Mouse (Mus musculus) ovary, postnatal 36 days (tissue): ENCODE measurements around the gene Hc.

Source experiments
- DNase-seq: peaks from one replicate; pipeline ENCODE4 v3.0.0; 2022; ENCODE audit warnings: low spot score, mixed read lengths

Hc gene

GRCm38 (mm10) chr2:34953547-34954116, 107.6 kb downstream of the Hc start:
- no peak for DNase-seq

GRCm38 (mm10) chr2:34953018-34953417, 108.2 kb downstream of the Hc start:
- DNase-seq = no peak

- DNase-seq = no peak
These were observed 109.8 kb downstream of the Hc start for GRCm38 (mm10) chr2:34951469-34951868.

- no peak for DNase-seq
These were observed 112.6 kb downstream of the Hc start for GRCm38 (mm10) chr2:34948622-34949021.

- DNase-seq = no peak
These were observed 115.2 kb downstream of the Hc start for GRCm38 (mm10) chr2:34946046-34946445.

GRCm38 (mm10) chr2:34945580-34945979, 115.7 kb downstream of the Hc start:
- no peak for DNase-seq

- DNase-seq = peak; percentile 50
These were observed 116.5 kb downstream of the Hc start for GRCm38 (mm10) chr2:34944761-34945160.

GRCm38 (mm10) chr2:34943556-34944120, 117.6 kb downstream of the Hc start:
- DNase-seq = no peak

- no peak for DNase-seq
These were observed 120.1 kb downstream of the Hc start for GRCm38 (mm10) chr2:34941061-34941675.

- no peak for DNase-seq
These were observed 121.0 kb downstream of the Hc start for GRCm38 (mm10) chr2:34940246-34940645.

GRCm38 (mm10) chr2:34938269-34939208, 122.7 kb downstream of the Hc start:
- DNase-seq = no peak

- DNase-seq = no peak
These were observed 123.8 kb downstream of the Hc start for GRCm38 (mm10) chr2:34937460-34937859.
